Mouse (Mus musculus) heart, postnatal 0 days (tissue): Measurements from ENCODE around the gene Snx30. TPM values are rescaled to one million over a fixed set of nuclear protein-coding genes. Genes with fewer than 3 reads are reported as not detected.
A peak's percentile ranks its signal among the peaks of the same experiment; 100 is the strongest.

Experiments used
- ATAC-seq: fragments of 200-750 bp; cut with Nextera tagmentation; 2 replicates; pipeline ENCODE4 v1.8.0; 2017; ENCODE audit warnings: low read depth, moderate number of reproducible peaks, moderate library complexity; ENCODE audit not compliant: insufficient read depth
- DNase-seq: peaks from one replicate; pipeline ENCODE4 v3.0.0-alpha.2; 2016; ENCODE audit warnings: low spot score
- H3K27ac ChIP-seq: fragments of 300-500 bp; sonication (generic); 2 replicates; pipeline ENCODE4 v1.5.1; 2014; ENCODE audit warnings: low read depth, mild to moderate bottlenecking
- H3K27me3 ChIP-seq: fragments of 300-500 bp; sonication (generic); 2 replicates; pipeline ENCODE4 v1.6.1; 2014; ENCODE audit warnings: low read length, mixed read lengths; ENCODE audit not compliant: control insufficient read depth, insufficient read depth
- H3K36me3 ChIP-seq: fragments of 300-500 bp; sonication (generic); replicated peaks from 2 replicates; pipeline ENCODE4 v1.6.1; 2014; ENCODE audit warnings: low read length, mixed read lengths; ENCODE audit not compliant: control insufficient read depth, insufficient read depth
- H3K4me1 ChIP-seq: fragments of 300-500 bp; sonication (generic); 2 replicates; pipeline ENCODE4 v1.6.1; 2014; ENCODE audit warnings: antibody characterized with exemption; ENCODE audit not compliant: control insufficient read depth, insufficient read depth
- H3K4me2 ChIP-seq: fragments of 300-500 bp; sonication (generic); 2 replicates; pipeline ENCODE4 v1.6.1; 2014; ENCODE audit warnings: low read depth, mild to moderate bottlenecking, low read length, moderate library complexity
- H3K4me3 ChIP-seq: fragments of 300-500 bp; sonication (generic); 2 replicates; pipeline ENCODE4 v1.5.1; 2014; ENCODE audit warnings: low read depth, low read length
- H3K9ac ChIP-seq: fragments of 300-500 bp; sonication (generic); replicated peaks from 2 replicates; pipeline ENCODE4 v1.6.1; 2014; ENCODE audit warnings: low read depth, low read length, mixed read lengths
- H3K9me3 ChIP-seq: fragments of 300-500 bp; sonication (generic); replicated peaks from 2 replicates; pipeline ENCODE4 v1.6.1; 2016; ENCODE audit warnings: low read length; ENCODE audit not compliant: control insufficient read depth
- CTCF ChIP-seq: IDR thresholded peaks from 2 replicates; pipeline ENCODE4 v1.5.1; 2016; ENCODE audit warnings: antibody characterized with exemption, control low read depth, low read depth
- EP300 ChIP-seq: IDR thresholded peaks from 2 replicates; pipeline ENCODE4 v1.6.1; 2016; ENCODE audit warnings: antibody characterized with exemption, low read depth
- WGBS: fragments of 180-500 bp; shearing (Covaris S2); extraction: QIAGEN DNeasy Blood & Tissue Kit; methylation state at CpG from one replicate; pipeline ENCODE4 v1.1.7; 2014; 5-methylcytosine and 5-hydroxymethylcytosine counted together
- polyA plus RNA-seq: library from polyadenylated mRNA; unstranded; fragments of >200 nt; fragmentation: Nextera tagmentation; extraction: Ambion mirVana; gene quantifications from 2 replicates; pipeline ENCODE4 v1.2.1, GENCODE M21; 2015
- total RNA-seq: library from RNA; depleted of rRNA; stranded (reverse); fragments of >200 nt; gene quantifications from 2 replicates; pipeline ENCODE4 v1.2.3, GENCODE M21; 2014; ENCODE audit warnings: low replicate concordance

Snx30 gene
- total and polyA plus RNA-seq, 2 experiments from 2014 or later = 2.9 to 4.5 TPM

DNA sequence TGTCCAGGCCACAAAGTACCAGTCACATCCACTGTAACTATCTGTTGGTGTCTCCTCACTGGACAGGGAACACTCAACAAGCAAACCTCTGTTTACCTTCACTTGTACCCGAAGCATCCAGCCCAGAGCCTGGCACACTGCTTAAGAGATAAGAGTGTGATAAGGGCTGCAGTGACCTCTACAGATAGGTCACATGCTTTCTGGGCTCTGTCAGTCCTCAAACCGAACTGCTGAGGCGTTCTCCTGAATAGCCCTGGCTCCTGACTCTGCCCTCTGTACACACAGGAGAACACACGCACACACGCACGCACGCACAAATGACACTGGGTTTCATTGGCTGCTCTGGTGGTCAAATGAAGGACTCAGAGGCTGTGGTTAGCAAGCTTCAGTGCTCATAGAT is 8.5 kb downstream of the Snx30 start:
- H3K36me3 ChIP-seq = no peaks in the 10 kb centered on the region
- ATAC-seq (peak; percentile 77), DNase-seq (peak; percentile 58)
- H3K9ac ChIP-seq = no peak overlapping the region
- H3K9me3 ChIP-seq = no peaks in the 10 kb centered on the region
- no peak overlapping the region for H3K4me2 ChIP-seq
- no peak overlapping the region for H3K4me3 ChIP-seq
- H3K27me3 ChIP-seq = no peaks in the 10 kb centered on the region
- H3K27ac ChIP-seq = peak overlapping the region; percentile 65
- TF ChIP-seq CTCF (no peak), EP300 (no peak)
- H3K4me1 ChIP-seq = peaks cover 32% of the 10 kb centered on the region
- 21% methylated on average over 7 of the region's 7 CpGs for WGBS

- Histone ChIP-seq H3K4me1 (peaks cover 37% of the 10 kb centered on the region), H3K4me2 (no peak overlapping the region), H3K9ac (no peak overlapping the region), H3K27ac (no peak overlapping the region), H3K36me3 (no peaks in the 10 kb centered on the region), H3K27me3 (no peaks in the 10 kb centered on the region), H3K4me3 (no peak overlapping the region), H3K9me3 (no peaks in the 10 kb centered on the region)
- no peak for ATAC-seq
- DNase-seq = no peak
- 49% methylated on average over 4 of the region's 4 CpGs for WGBS
- TF ChIP-seq CTCF (no peak), EP300 (no peak)
These were observed 9.6 kb downstream of the Snx30 start for GRCm38 (mm10) chr4:59815121-59815810.

- ATAC-seq = no peak
- no peak overlapping the region for H3K4me3 ChIP-seq
- peaks cover 37% of the 10 kb centered on the region for H3K4me1 ChIP-seq
- DNase-seq = no peak
- no peaks in the 10 kb centered on the region for H3K27me3 ChIP-seq
- H3K36me3 ChIP-seq = no peaks in the 10 kb centered on the region
- WGBS = 62% methylated on average over 5 of the region's 5 CpGs
- TF ChIP-seq EP300 (no peak), CTCF (no peak)
- no peak overlapping the region for H3K27ac ChIP-seq
- no peak overlapping the region for H3K9ac ChIP-seq
- no peaks in the 10 kb centered on the region for H3K9me3 ChIP-seq
- no peak overlapping the region for H3K4me2 ChIP-seq
These were observed 10.4 kb downstream of the Snx30 start for GRCm38 (mm10) chr4:59816016-59816415.

DNA sequence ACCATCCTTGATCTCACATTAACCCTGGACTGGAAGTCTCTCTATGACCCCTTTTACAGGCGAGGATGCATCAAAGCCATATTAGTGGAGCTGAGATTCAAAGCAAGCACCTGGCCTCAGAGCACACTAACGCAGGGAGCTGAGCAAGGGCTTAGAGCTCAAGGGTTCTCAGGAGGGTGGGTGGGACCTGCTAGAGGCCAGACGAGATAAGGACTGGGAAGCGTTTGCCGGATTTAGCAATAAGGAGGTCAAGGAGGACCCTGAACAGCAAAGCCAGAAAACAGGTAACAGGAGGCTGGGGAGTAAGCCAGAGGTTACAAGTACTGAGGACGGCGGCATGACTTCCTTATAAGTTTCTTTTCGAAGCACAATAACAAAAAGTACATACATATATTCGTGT is 10.8 kb downstream of the Snx30 start:
- no peak for DNase-seq
- H3K27me3 ChIP-seq = no peaks in the 10 kb centered on the region
- no peak for ATAC-seq
- TF ChIP-seq EP300 (no peak), CTCF (no peak)
- 46% methylated on average over 9 of the region's 9 CpGs for WGBS
- no peak overlapping the region for H3K4me2 ChIP-seq
- peaks cover 37% of the 10 kb centered on the region for H3K4me1 ChIP-seq
- H3K27ac ChIP-seq = no peak overlapping the region
- no peaks in the 10 kb centered on the region for H3K9me3 ChIP-seq
- H3K9ac ChIP-seq = no peak overlapping the region
- no peak overlapping the region for H3K4me3 ChIP-seq
- no peaks in the 10 kb centered on the region for H3K36me3 ChIP-seq

GRCm38 (mm10) chr4:59817790-59818189 is 12.2 kb downstream of the Snx30 start:
- no peak overlapping the region for H3K27ac ChIP-seq
- 75% methylated on average over 5 of the region's 5 CpGs for WGBS
- no peaks in the 10 kb centered on the region for H3K9me3 ChIP-seq
- ATAC-seq (no peak), DNase-seq (no peak)
- no peak overlapping the region for H3K9ac ChIP-seq
- H3K27me3 ChIP-seq = no peaks in the 10 kb centered on the region
- no peak overlapping the region for H3K4me2 ChIP-seq
- H3K4me3 ChIP-seq = no peak overlapping the region
- H3K36me3 ChIP-seq = no peaks in the 10 kb centered on the region
- peaks cover 37% of the 10 kb centered on the region for H3K4me1 ChIP-seq
- no peak for TF ChIP-seq EP300
- TF ChIP-seq CTCF = no peak

GRCm38 (mm10) chr4:59818498-59818897 is 12.9 kb downstream of the Snx30 start:
- Histone ChIP-seq H3K36me3 (no peaks in the 10 kb centered on the region), H3K4me1 (peaks cover 43% of the 10 kb centered on the region), H3K9me3 (no peaks in the 10 kb centered on the region), H3K27ac (0 out of 2 replicates have a peak overlapping the region, but pooled peaks have one; percentile 1), H3K4me2 (no peak overlapping the region), H3K9ac (no peak overlapping the region), H3K4me3 (no peak overlapping the region), H3K27me3 (no peaks in the 10 kb centered on the region)
- DNase-seq (no peak), ATAC-seq (no peak)
- TF ChIP-seq EP300 = no peak
- TF ChIP-seq CTCF = no peak
- WGBS = 80% methylated on average over 10 of the region's 10 CpGs
